Mouse (Mus musculus): ENCODE data around the gene Mme.

GRCm38 (mm10) chr3:63235957-63236356, 5.4 kb upstream of the Mme start:
- TF ChIP-seq CTCF (IDR thresholded peaks at IDR 0.05; ENCODE audit: insufficient read depth, low read length) (no peak), POLR2A (IDR thresholded peaks at IDR 0.05; ENCODE audit: borderline replicate concordance, extremely low read depth, low read depth, low read length) (no peak)
